8 mouse cellular contexts compared by ENCODE assay signal in the genomic region with DNA sequence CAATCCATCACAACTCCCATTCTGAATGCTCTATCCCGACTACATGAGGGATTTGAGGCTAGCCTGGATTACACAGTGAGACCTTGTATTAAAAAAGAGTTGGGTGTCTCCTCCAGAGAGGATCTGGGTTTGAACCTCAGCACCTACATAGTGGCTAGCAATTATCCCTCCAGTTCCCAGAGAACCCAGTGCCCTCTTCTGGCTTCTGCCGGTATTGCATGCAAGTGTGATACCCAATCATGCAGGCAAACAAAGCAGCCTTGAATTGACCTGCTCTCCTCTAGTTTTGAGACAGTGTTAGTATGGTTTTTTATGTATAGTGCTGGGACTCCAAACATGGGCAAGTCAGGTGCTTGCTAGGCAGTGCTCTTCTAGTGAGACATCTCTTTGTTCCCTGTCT. TPM values are rescaled to one million over a fixed set of nuclear protein-coding genes. Genes with fewer than 3 reads are reported as not detected.
DNase-seq lines count a peak whose midpoint lies in the region.

No protein-coding gene starts in this region.

- DNase-seq in cerebellum, adult 11 months: peak; percentile 34
- DNase-seq in cerebellum, adult 11-12 months: no peak
- peak; percentile 91 for DNase-seq in ZHBTc4 (ENCODE audit: low read depth, low spot score)
- peak; percentile 54 for DNase-seq in embryo, embryonic 11.5 days (ENCODE audit: low read depth, low spot score)
- peak; percentile 75 to 86 for DNase-seq in heart, postnatal 14 days
- DNase-seq in layer of hippocampus, postnatal 36 days: peak; percentile 26 to 33
- DNase-seq in lung, postnatal 4 days: peak; percentile 53 to 83
- peak; percentile 59 to 73 for DNase-seq in spleen, postnatal 36 days (ENCODE audit: low spot score in 2 of 2)

- intact Hi-C loops in heart, postnatal 14 days (cut with DNase I): loop anchor here (2.0 kb wide), 1 partner anchor 19 kb away; a partner anchor contains a TSS

RNA-seq across cellular contexts. Expression of a gene that starts 2.7 kb away (rescaled TPM):
- total RNA-seq in heart, postnatal 14 days (2021): 1 to 10 TPM; 6.0 to 7.9 TPM
- 1 to 10 TPM; 4.3 to 5.8 TPM for total RNA-seq in layer of hippocampus, postnatal 36 days (2021)

RNA-seq across cellular contexts. Expression of a gene that starts 3.0 kb away (rescaled TPM):
- total RNA-seq in heart, postnatal 14 days (2021): 1 to 10 TPM; 4.2 to 4.3 TPM
- 10 to 100 TPM in 1 of 2 experiments, 1 to 10 TPM in 1; 9.3 to 10.0 TPM for total RNA-seq in layer of hippocampus, postnatal 36 days (2021)

RNA-seq across cellular contexts. Expression of a gene that starts 8.1 kb away (rescaled TPM):
- total RNA-seq in heart, postnatal 14 days (2021): not detected
- total RNA-seq in layer of hippocampus, postnatal 36 days (2021): under 1 TPM in 1 of 2 experiments, not detected in 1; 0.32 TPM

RNA-seq across cellular contexts. Expression of a gene that starts 19.1 kb away (rescaled TPM):
- total RNA-seq in heart, postnatal 14 days (2021): not detected
- under 1 TPM; 0.42 to 0.63 TPM for total RNA-seq in layer of hippocampus, postnatal 36 days (2021)

RNA-seq across cellular contexts. Expression of a gene that starts 38.0 kb away (rescaled TPM):
- total RNA-seq in heart, postnatal 14 days (2021): under 1 TPM; 0.15 to 0.17 TPM
- total RNA-seq in layer of hippocampus, postnatal 36 days (2021): under 1 TPM in 1 of 2 experiments, not detected in 1; 0.40 TPM
